Mouse (Mus musculus) ES-E14 (cell line): ENCODE measurements around the gene Gp9. TPM values are rescaled to one million over a fixed set of nuclear protein-coding genes. Genes with fewer than 3 reads are reported as not detected.

Experiments used
- DNase-seq: peaks from one replicate; pipeline ENCODE4 v3.0.0-alpha.2; 2013; ENCODE audit warnings: low read depth, low spot score
- H3K27ac ChIP-seq: 2 replicates; pipeline ENCODE4 v1.5.1; 2012; ENCODE audit warnings: low read depth, mild to moderate bottlenecking, low read length, moderate library complexity, mixed read lengths; ENCODE audit not compliant: poor library complexity, insufficient read depth, severe bottlenecking
- H3K36me3 ChIP-seq: 2 replicates; pipeline ENCODE4 v1.6.1; 2012; ENCODE audit warnings: mild to moderate bottlenecking, low read length, moderate library complexity, mixed read lengths; ENCODE audit not compliant: control insufficient read depth, poor library complexity, insufficient read depth, severe bottlenecking
- H3K4me1 ChIP-seq, 2 experiments: fragments of 150-350 bp in 1 of 2; sonication (generic) in 1 of 2; 2 replicates each; pipeline ENCODE4 v1.6.1; 2012; ENCODE audit warnings: low read length in 2 of 2, mild to moderate bottlenecking in 1 of 2, mixed read lengths in 1 of 2; ENCODE audit not compliant: control insufficient read depth in 2 of 2, insufficient read depth in 2 of 2, poor library complexity in 1 of 2
- H3K4me3 ChIP-seq, 2 experiments: fragments of 150-350 bp in 1 of 2; sonication (generic) in 1 of 2; 2 replicates each; pipeline ENCODE4 v1.5.1; 2012; ENCODE audit warnings: low read length in 2 of 2, low read depth in 1 of 2, mild to moderate bottlenecking in 1 of 2, mixed read lengths in 1 of 2; ENCODE audit not compliant: insufficient read depth in 1 of 2, poor library complexity in 1 of 2, severe bottlenecking in 1 of 2
- H3K9ac ChIP-seq: 2 replicates; pipeline ENCODE4 v1.6.1; 2012; ENCODE audit warnings: low read depth, mild to moderate bottlenecking, low read length, mixed read lengths; ENCODE audit not compliant: poor library complexity, insufficient read depth, severe bottlenecking
- H3K9me3 ChIP-seq: fragments of 150-350 bp; sonication (generic); 2 replicates; pipeline ENCODE4 v1.6.1; 2012; ENCODE audit warnings: low read depth, mild to moderate bottlenecking, low read length; ENCODE audit not compliant: control insufficient read depth, insufficient read depth
- CHD2 ChIP-seq: IDR thresholded peaks from 2 replicates; pipeline ENCODE4 v1.6.1; 2014; ENCODE audit warnings: mild to moderate bottlenecking, low read depth, low read length, inconsistent platforms
- HCFC1 ChIP-seq: IDR thresholded peaks from 2 replicates; pipeline ENCODE4 v1.6.1; 2012; ENCODE audit warnings: low read length, inconsistent platforms, borderline replicate concordance; ENCODE audit not compliant: insufficient read depth
- MAFK ChIP-seq: IDR thresholded peaks from 2 replicates; pipeline ENCODE4 v1.6.1; 2014; ENCODE audit warnings: mild to moderate bottlenecking, low read depth, low read length, inconsistent platforms; ENCODE audit not compliant: insufficient read depth
- ZC3H11A ChIP-seq: IDR thresholded peaks from 2 replicates; pipeline ENCODE4 v1.6.1; 2012; ENCODE audit warnings: low read depth, mild to moderate bottlenecking, inconsistent platforms, low read length, borderline replicate concordance
- ZNF384 ChIP-seq: IDR thresholded peaks from 2 replicates; pipeline ENCODE4 v1.6.1; 2012; ENCODE audit warnings: low read depth, low read length, inconsistent platforms
- in situ Hi-C, 2 experiments: fragments of 600-800 bp; cut with MboI; formaldehyde crosslinking; loops; one replicate each; pipeline ENCODE4 v1.15.1; 2025; ENCODE audit warnings: low sequenced_read_pairs in 2 of 2, inconsistent platforms in 1 of 2; ENCODE audit not compliant: unreplicated experiment in 2 of 2
- total RNA-seq: library from RNA; depleted of rRNA; stranded (reverse); fragments of 300-350 nt; gene quantifications from 2 replicates; pipeline ENCODE4 v1.2.3, GENCODE M21; 2012

Gene Gp9
- total RNA-seq, 1 experiment = not detected

- Histone ChIP-seq H3K36me3 (no peaks in the 10 kb centered on the region), H3K4me1 (no peaks in the 10 kb centered on the region), H3K27ac (no peak overlapping the region), H3K9ac (no peak overlapping the region), H3K9me3 (no peaks in the 10 kb centered on the region), H3K4me3 (no peak overlapping the region)
- no peak for TF ChIP-seq ZC3H11A
- in situ Hi-C loops = no loop called here
- no peak for DNase-seq
These were observed 3.0 kb upstream of the Gp9 start for GRCm38 (mm10) chr6:87774909-87775308.

DNA sequence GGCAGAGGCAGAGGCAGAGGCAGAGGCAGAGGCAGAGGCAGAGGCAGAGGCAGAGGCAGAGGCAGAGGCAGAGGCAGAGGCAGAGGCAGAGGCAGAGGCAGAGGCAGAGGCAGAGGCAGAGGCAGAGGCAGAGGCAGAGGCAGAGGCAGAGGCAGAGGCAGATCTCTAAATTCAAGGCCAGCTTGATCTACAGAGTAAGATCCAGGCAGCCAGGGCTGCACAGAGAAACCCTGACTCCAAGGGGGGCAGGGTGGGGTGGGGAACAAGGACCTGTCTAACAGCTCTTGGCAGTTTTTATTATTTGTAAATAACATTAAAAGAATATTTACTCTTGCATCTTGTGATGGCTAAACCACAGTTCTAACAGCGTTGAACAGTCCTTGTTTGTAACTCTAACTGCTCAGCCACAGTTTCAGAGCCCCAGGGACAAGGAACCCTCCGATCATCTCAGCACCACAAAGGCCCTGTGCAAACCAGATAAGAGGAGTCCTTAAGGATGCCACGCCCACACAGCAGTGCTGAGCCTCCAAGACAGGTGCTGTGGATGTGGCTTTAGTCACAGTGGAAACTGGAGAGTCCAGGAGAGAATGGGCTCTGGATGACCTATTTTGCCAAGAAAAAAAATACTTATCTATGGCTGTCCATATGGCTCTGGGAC is 2.2 kb upstream of the Gp9 start:
- Histone ChIP-seq H3K27ac (no peak overlapping the region), H3K9me3 (no peaks in the 10 kb centered on the region), H3K9ac (no peak overlapping the region), H3K36me3 (no peaks in the 10 kb centered on the region), H3K4me1 (no peaks in the 10 kb centered on the region), H3K4me3 (no peak overlapping the region)
- in situ Hi-C loops = no loop called here
- TF ChIP-seq CHD2 (no peak), ZNF384 (no peak), HCFC1 (no peak), ZC3H11A (no peak), MAFK (no peak)
- no peak for DNase-seq

DNA sequence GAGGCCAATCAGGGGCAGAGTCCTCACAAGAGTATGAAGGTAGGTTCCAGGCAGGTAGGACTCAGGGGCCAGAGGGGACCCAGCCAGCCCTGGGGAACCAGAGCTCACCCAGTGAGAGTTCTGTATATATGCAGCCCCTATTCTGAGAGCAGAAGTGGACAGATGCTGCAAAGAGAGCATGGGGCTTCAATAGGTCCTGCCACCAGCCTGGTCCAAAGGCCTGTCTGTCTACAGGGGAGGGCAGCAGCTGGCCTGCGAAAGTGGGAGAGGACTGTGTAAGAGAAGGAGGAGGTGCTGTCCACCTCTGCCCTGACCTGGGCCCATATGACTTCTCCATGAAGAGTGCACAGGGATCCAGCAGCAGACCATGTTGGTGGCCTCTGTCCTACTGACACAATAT is 1.2 kb upstream of the Gp9 start:
- no peak overlapping the region for H3K27ac ChIP-seq
- no peaks in the 10 kb centered on the region for H3K4me1 ChIP-seq
- H3K4me3 ChIP-seq = no peak overlapping the region
- H3K9ac ChIP-seq = no peak overlapping the region
- DNase-seq = no peak
- TF ChIP-seq MAFK (no peak), ZC3H11A (no peak), HCFC1 (no peak), ZNF384 (no peak), CHD2 (no peak)
- in situ Hi-C loops = no loop called here
- H3K9me3 ChIP-seq = no peaks in the 10 kb centered on the region
- H3K36me3 ChIP-seq = no peaks in the 10 kb centered on the region

DNA sequence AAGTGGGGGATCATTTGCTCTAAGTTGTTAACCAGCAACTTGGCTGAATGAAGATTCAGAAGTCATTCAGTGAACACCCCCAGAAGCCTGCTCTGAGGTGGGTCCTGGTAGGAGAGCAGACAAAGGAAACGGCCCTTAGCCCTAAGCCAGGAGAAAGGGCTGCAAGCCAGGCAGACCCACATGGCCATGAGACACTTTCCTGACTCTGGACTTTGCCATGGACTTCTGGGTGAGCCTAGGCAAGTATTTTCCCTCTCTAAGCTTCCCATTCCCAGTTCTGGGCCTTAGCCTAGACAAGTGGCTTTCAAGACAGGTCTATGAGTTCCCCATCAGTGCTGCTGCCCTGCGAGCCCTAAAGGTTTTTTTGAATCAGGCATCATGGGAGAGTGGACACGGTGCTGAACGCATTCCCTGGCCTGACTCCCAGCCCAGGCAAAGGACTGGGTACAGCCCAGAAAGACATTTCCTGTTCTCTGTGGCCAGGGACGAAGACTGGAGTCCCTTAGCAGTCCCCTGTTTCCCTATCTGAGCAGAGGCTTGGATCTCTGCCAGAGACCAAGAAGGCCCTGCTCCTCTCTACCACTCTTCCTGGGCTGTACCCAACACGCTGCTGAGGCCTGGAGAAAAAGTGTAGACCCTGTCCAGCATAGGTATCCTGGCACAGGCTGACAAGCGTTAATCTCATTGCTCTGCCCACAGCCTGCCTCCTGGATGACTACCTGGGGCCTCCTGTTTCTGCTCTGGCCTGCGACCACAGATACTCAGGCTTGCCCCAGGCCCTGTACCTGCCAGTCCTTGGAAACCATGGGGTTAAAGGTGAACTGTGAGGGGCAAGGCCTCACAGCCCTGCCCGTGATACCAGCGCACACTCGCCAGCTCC is 662 bp downstream of the Gp9 start:
- Histone ChIP-seq H3K4me1 (no peaks in the 10 kb centered on the region), H3K4me3 (no peak overlapping the region), H3K9ac (no peak overlapping the region), H3K27ac (no peak overlapping the region), H3K36me3 (no peaks in the 10 kb centered on the region), H3K9me3 (no peaks in the 10 kb centered on the region)
- DNase-seq = no peak
- in situ Hi-C loops = no loop called here
- TF ChIP-seq MAFK (no peak), HCFC1 (no peak), CHD2 (no peak), ZC3H11A (no peak), ZNF384 (no peak)
